Mouse (Mus musculus): ENCODE measurements around the gene Ogfod2. TPM values are rescaled to one million over a fixed set of nuclear protein-coding genes. Genes with fewer than 3 reads are reported as not detected.

Gene Ogfod2
- total and polyA plus RNA-seq, 2 experiments from 2014 or later: 39.5 to 70.4 TPM

- no peak overlapping the region for H3K4me3 ChIP-seq (ENCODE audit: low read depth, low read length)
- no peaks in the 10 kb centered on the region for H3K9me3 ChIP-seq (ENCODE audit: low read length)
- no peak overlapping the region for H3K9ac ChIP-seq (replicated peaks; ENCODE audit: low read length, poor library complexity, severe bottlenecking)
- no peaks in the 10 kb centered on the region for H3K27me3 ChIP-seq (ENCODE audit: insufficient read depth, low read length)
- ATAC-seq (ENCODE audit: low FRiP score) (0 out of 2 replicates have a peak, but pooled peaks have one; percentile 38), DNase-seq (ENCODE audit: low spot score) (peak; percentile 90)
- 46% methylated on average over 5 of the region's 5 CpGs for WGBS
- H3K4me1 ChIP-seq (ENCODE audit: insufficient read depth, low read length): peaks cover 12% of the 10 kb centered on the region
- TF ChIP-seq CTCF (IDR thresholded peaks at IDR 0.05): peak; percentile 80
- H3K27ac ChIP-seq (ENCODE audit: low read depth, low read length): peak overlapping the region; percentile 0; the same call in 1 of the 2 replicates
- no peaks in the 10 kb centered on the region for H3K36me3 ChIP-seq (ENCODE audit: insufficient read depth, low read length)
- H3K4me2 ChIP-seq (ENCODE audit: low read depth, low read length, poor library complexity, severe bottlenecking): no peak overlapping the region; the same call in 1 of the 2 replicates
Observed at GRCm38 (mm10) chr5:124162577-124162976, 50.5 kb downstream of the Ogfod2 start.

GRCm38 (mm10) chr5:124163445-124163844 is 51.3 kb downstream of the Ogfod2 start:
- peaks cover 12% of the 10 kb centered on the region for H3K4me1 ChIP-seq (ENCODE audit: insufficient read depth, low read length)
- no peak overlapping the region for H3K4me2 ChIP-seq (ENCODE audit: low read depth, low read length, poor library complexity, severe bottlenecking)
- WGBS: 86% methylated on average over 11 of the region's 11 CpGs
- H3K27ac ChIP-seq (ENCODE audit: low read depth, low read length): no peak overlapping the region
- no peak for TF ChIP-seq CTCF (IDR thresholded peaks at IDR 0.05)
- ATAC-seq (ENCODE audit: low FRiP score) (no peak), DNase-seq (ENCODE audit: low spot score) (no peak)
- no peaks in the 10 kb centered on the region for H3K27me3 ChIP-seq (ENCODE audit: insufficient read depth, low read length)
- no peaks in the 10 kb centered on the region for H3K9me3 ChIP-seq (ENCODE audit: low read length)
- 0 out of 2 replicates have a peak overlapping the region, but pooled peaks have one; percentile 13 for H3K9ac ChIP-seq (replicated peaks; ENCODE audit: low read length, poor library complexity, severe bottlenecking)
- no peak overlapping the region for H3K4me3 ChIP-seq (ENCODE audit: low read depth, low read length)
- no peaks in the 10 kb centered on the region for H3K36me3 ChIP-seq (ENCODE audit: insufficient read depth, low read length)

Other genes starting within 250 kb of the Ogfod2 start
- not detected in 2 replicates for gene Hcar2, start 246.8 kb upstream of the Ogfod2 start, total RNA-seq (2014; rRNA removed)
- not detected in 2 replicates for gene Hcar2, start 246.8 kb upstream of the Ogfod2 start, polyA plus RNA-seq (2015; fragmentation: Nextera tagmentation; extraction: Ambion mirVana)
- 1.1 and 1.9 TPM in 2 replicates for gene Hcar1, start 232.3 kb upstream of the Ogfod2 start, total RNA-seq (2014; rRNA removed)
- gene Hcar1, start 232.3 kb upstream of the Ogfod2 start, polyA plus RNA-seq (2015; fragmentation: Nextera tagmentation; extraction: Ambion mirVana): 0.64 and 0.71 TPM in 2 replicates
- gene Denr, start 205.1 kb upstream of the Ogfod2 start, total RNA-seq (2014; rRNA removed): 13.8 and 25.4 TPM in 2 replicates
- 130 and 158 TPM in 2 replicates for gene Denr, start 205.1 kb upstream of the Ogfod2 start, polyA plus RNA-seq (2015; fragmentation: Nextera tagmentation; extraction: Ambion mirVana)
- gene Gm43518, start 184.9 kb upstream of the Ogfod2 start, total RNA-seq (2014; rRNA removed): 6.0 TPM in 1 of 2 replicates, not detected in the other
- 2.7 and 2.8 TPM in 2 replicates for gene Gm43518, start 184.9 kb upstream of the Ogfod2 start, polyA plus RNA-seq (2015; fragmentation: Nextera tagmentation; extraction: Ambion mirVana)
- 0.27 and 9.8 TPM in 2 replicates for gene Ccdc62, start 181.6 kb upstream of the Ogfod2 start, total RNA-seq (2014; rRNA removed)
- 2.9 and 3.8 TPM in 2 replicates for gene Ccdc62, start 181.6 kb upstream of the Ogfod2 start, polyA plus RNA-seq (2015; fragmentation: Nextera tagmentation; extraction: Ambion mirVana)
- 42.9 and 45.4 TPM in 2 replicates for gene Hip1r, start 138.7 kb upstream of the Ogfod2 start, total RNA-seq (2014; rRNA removed)
- 25.8 and 30.8 TPM in 2 replicates for gene Hip1r, start 138.7 kb upstream of the Ogfod2 start, polyA plus RNA-seq (2015; fragmentation: Nextera tagmentation; extraction: Ambion mirVana)
- gene Vps37b, start 80.0 kb upstream of the Ogfod2 start, total RNA-seq (2014; rRNA removed): 52.3 and 75.5 TPM in 2 replicates
- 54.3 and 56.2 TPM in 2 replicates for gene Vps37b, start 80.0 kb upstream of the Ogfod2 start, polyA plus RNA-seq (2015; fragmentation: Nextera tagmentation; extraction: Ambion mirVana)
- 41.7 and 42.1 TPM in 2 replicates for gene Abcb9, start 16.5 kb upstream of the Ogfod2 start, total RNA-seq (2014; rRNA removed)
- gene Abcb9, start 16.5 kb upstream of the Ogfod2 start, polyA plus RNA-seq (2015; fragmentation: Nextera tagmentation; extraction: Ambion mirVana): 29.6 and 30.1 TPM in 2 replicates
- 40.8 and 47.3 TPM in 2 replicates for gene Arl6ip4, start 3.8 kb downstream of the Ogfod2 start, total RNA-seq (2014; rRNA removed)
- gene Arl6ip4, start 3.8 kb downstream of the Ogfod2 start, polyA plus RNA-seq (2015; fragmentation: Nextera tagmentation; extraction: Ambion mirVana): 120 and 124 TPM in 2 replicates
- 48.1 and 66.2 TPM in 2 replicates for gene Pitpnm2, start 137.5 kb downstream of the Ogfod2 start, total RNA-seq (2014; rRNA removed)
- 8.6 and 10.1 TPM in 2 replicates for gene Pitpnm2, start 137.5 kb downstream of the Ogfod2 start, polyA plus RNA-seq (2015; fragmentation: Nextera tagmentation; extraction: Ambion mirVana)
- 19.0 and 41.0 TPM in 2 replicates for gene Mphosph9, start 215.7 kb downstream of the Ogfod2 start, total RNA-seq (2014; rRNA removed)
- 6.6 and 9.6 TPM in 2 replicates for gene Mphosph9, start 215.7 kb downstream of the Ogfod2 start, polyA plus RNA-seq (2015; fragmentation: Nextera tagmentation; extraction: Ambion mirVana)
- gene 2810006K23Rik, start 215.8 kb downstream of the Ogfod2 start, total RNA-seq (2014; rRNA removed): 9.0 and 9.4 TPM in 2 replicates
- gene 2810006K23Rik, start 215.8 kb downstream of the Ogfod2 start, polyA plus RNA-seq (2015; fragmentation: Nextera tagmentation; extraction: Ambion mirVana): 7.8 TPM in 2 replicates

All from midbrain, postnatal 0 days (tissue).